ENCODE assay signal across 14 mouse cellular contexts in the genomic region with DNA sequence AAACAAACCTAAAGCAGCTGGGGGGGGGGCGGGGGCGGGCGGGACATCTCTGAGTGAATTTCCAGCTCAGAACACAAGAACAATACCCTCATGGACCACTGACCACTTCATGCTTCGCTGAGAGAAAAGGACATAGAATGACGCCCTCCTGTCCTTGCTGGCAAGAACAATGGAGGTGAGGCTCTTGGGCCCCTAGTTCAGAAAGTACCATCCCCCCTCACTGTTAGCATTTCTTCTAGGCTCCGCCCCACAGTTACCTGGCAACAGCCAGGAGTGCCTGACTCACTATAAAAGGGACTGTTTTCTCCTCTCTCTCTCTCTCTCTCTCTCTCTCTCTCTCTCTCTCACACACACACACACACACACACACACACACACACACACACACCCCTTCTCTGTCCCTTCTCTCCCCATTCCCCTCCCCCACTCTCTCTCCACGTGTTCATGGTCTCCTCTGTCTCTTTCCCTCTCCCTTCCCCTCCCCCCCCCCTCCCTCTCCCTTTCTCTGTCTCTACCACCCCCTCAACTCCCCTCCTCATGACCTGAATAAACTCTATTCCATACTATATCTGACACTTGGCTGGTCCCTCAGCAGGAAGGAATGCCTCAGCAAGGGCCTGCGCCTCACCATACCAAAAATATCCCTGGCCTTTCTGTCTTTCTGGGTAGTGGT. TPM values are rescaled to one million over a fixed set of nuclear protein-coding genes. Genes with fewer than 3 reads are reported as not detected.
DNase-seq lines count a peak whose midpoint lies in the region; ATAC-seq and TF ChIP-seq lines count a peak whose summit lies in the region.
"Had no signal": no experiment of that assay in that cellular context is flagged by ENCODE, and none has a peak within 500 bp of the region (broad histone marks: within the 10 kb centered on the region; RNA-seq: fewer than 3 reads in every experiment).

No protein-coding gene starts in this region.

- no peak overlapping the region for H3K27ac ChIP-seq in kidney, embryonic 14.5 days (ENCODE audit: low read depth, low read length)
- no peak overlapping the region for H3K27ac ChIP-seq in kidney, adult 2 months (ENCODE audit: insufficient read depth, low read depth, low read length)
- H3K27ac ChIP-seq in hindbrain, postnatal 0 days = no peak overlapping the region
- H3K27ac ChIP-seq in neural tube, embryonic 12.5 days = no peak overlapping the region
- H3K27ac ChIP-seq: heart, embryonic 10.5 days had no signal

- H3K36me3 ChIP-seq in kidney, embryonic 14.5 days (ENCODE audit: control insufficient read depth, insufficient read depth, low read length) = no peaks in the 10 kb centered on the region
- no peaks in the 10 kb centered on the region for H3K36me3 ChIP-seq in kidney, adult 2 months (ENCODE audit: control insufficient read depth, insufficient read depth, low read length)
- no peaks in the 10 kb centered on the region for H3K36me3 ChIP-seq in hindbrain, postnatal 0 days (ENCODE audit: insufficient read depth, low read length)
- H3K36me3 ChIP-seq in neural tube, embryonic 12.5 days = no peaks in the 10 kb centered on the region
- H3K36me3 ChIP-seq: stomach, embryonic 15.5 days had no signal

- peak; percentile 26; the same call in 1 of the 2 replicates for ATAC-seq in kidney, embryonic 14.5 days (ENCODE audit: low FRiP score, low TSS enrichment)
- ATAC-seq in hindbrain, postnatal 0 days = peak; percentile 53; the same call in 1 of the 2 replicates
- ATAC-seq in neural tube, embryonic 12.5 days (ENCODE audit: low FRiP score, low read depth) = peak; percentile 56
- no peak for ATAC-seq in inflammation-experienced regulatory T-cells, adult 6 months

- H3K27me3 ChIP-seq in kidney, embryonic 14.5 days (ENCODE audit: control insufficient read depth, insufficient read depth, low read length) = no peaks in the 10 kb centered on the region
- no peaks in the 10 kb centered on the region for H3K27me3 ChIP-seq in kidney, adult 2 months (replicated peaks; ENCODE audit: control insufficient read depth, insufficient read depth, low read length)
- H3K27me3 ChIP-seq in hindbrain, postnatal 0 days (ENCODE audit: insufficient read depth, low read length) = no peaks in the 10 kb centered on the region
- no peaks in the 10 kb centered on the region for H3K27me3 ChIP-seq in neural tube, embryonic 12.5 days (replicated peaks)
- H3K27me3 ChIP-seq: stomach, embryonic 15.5 days had no signal

- DNase-seq in kidney, adult 2 months = no peak
- DNase-seq in brain, embryonic 14.5 days (ENCODE audit: low read depth) = peak; percentile 30
- DNase-seq in hindbrain, postnatal 0 days (ENCODE audit: low spot score) = no peak
- no peak for DNase-seq in spleen, adult 18-20 months
- no peak for DNase-seq in adrenal gland, adult 18-20 months (ENCODE audit: low spot score in 2 of 2)
- DNase-seq: adrenal gland, adult 2 months; cerebellum, adult 9-10 months; kidney, postnatal 10 days had no signal

- no peak overlapping the region for H3K4me2 ChIP-seq in kidney, embryonic 14.5 days (replicated peaks; ENCODE audit: low read depth, low read length)
- no peak overlapping the region for H3K4me2 ChIP-seq in hindbrain, postnatal 0 days (ENCODE audit: low read depth, low read length)
- no peak overlapping the region; the same call in 1 of the 2 replicates for H3K4me2 ChIP-seq in neural tube, embryonic 12.5 days (replicated peaks)

- no peak for TF ChIP-seq CTCF in kidney, adult 2 months (conservative IDR thresholded peaks at IDR 0.05; ENCODE audit: insufficient read depth, insufficient read length, low read depth, low read length)
- TF ChIP-seq CTCF in brain, embryonic 14.5 days (IDR thresholded peaks at IDR 0.05; ENCODE audit: borderline replicate concordance, extremely low read depth, insufficient read depth, insufficient read length) = no peak
- no peak for TF ChIP-seq CTCF in hindbrain, postnatal 0 days (IDR thresholded peaks at IDR 0.05; ENCODE audit: low read depth)

- no peak for TF ChIP-seq POLR2A in kidney, adult 2 months (IDR thresholded peaks at IDR 0.05; ENCODE audit: low read depth, low read length)
- no peak for TF ChIP-seq POLR2A in brain, embryonic 14.5 days (IDR thresholded peaks at IDR 0.05; ENCODE audit: borderline replicate concordance, extremely low read depth, insufficient read depth, insufficient read length, poor library complexity, severe bottlenecking)

- H3K4me3 ChIP-seq in kidney, embryonic 14.5 days (ENCODE audit: low read length) = no peak overlapping the region
- no peak overlapping the region for H3K4me3 ChIP-seq in kidney, adult 2 months (ENCODE audit: insufficient read depth, low read depth, low read length)
- H3K4me3 ChIP-seq in hindbrain, postnatal 0 days (ENCODE audit: low read length) = no peak overlapping the region
- no peak overlapping the region for H3K4me3 ChIP-seq in neural tube, embryonic 12.5 days
- H3K4me3 ChIP-seq: heart, embryonic 10.5 days had no signal

- no peaks in the 10 kb centered on the region for H3K9me3 ChIP-seq in kidney, embryonic 14.5 days (ENCODE audit: control insufficient read depth, low read length)
- no peaks in the 10 kb centered on the region for H3K9me3 ChIP-seq in hindbrain, postnatal 0 days (ENCODE audit: low read length)
- H3K9me3 ChIP-seq in neural tube, embryonic 12.5 days = no peaks in the 10 kb centered on the region
- H3K9me3 ChIP-seq: heart, embryonic 10.5 days; stomach, embryonic 15.5 days had no signal

- H3K4me1 ChIP-seq in kidney, embryonic 14.5 days (ENCODE audit: control insufficient read depth, insufficient read depth, low read length) = peaks cover 4% of the 10 kb centered on the region; the same call in 1 of the 2 replicates
- H3K4me1 ChIP-seq in kidney, adult 2 months (ENCODE audit: control insufficient read depth, insufficient read depth, low read length) = no peaks in the 10 kb centered on the region
- H3K4me1 ChIP-seq in hindbrain, postnatal 0 days (ENCODE audit: insufficient read depth, low read length) = no peaks in the 10 kb centered on the region
- H3K4me1 ChIP-seq in neural tube, embryonic 12.5 days = peaks cover 10% of the 10 kb centered on the region

- WGBS in kidney, embryonic 14.5 days = 53% methylated on average over 8 of the region's 8 CpGs
- 53% methylated on average over 7 of the region's 8 CpGs for WGBS in kidney, adult 2 months
- WGBS in hindbrain, postnatal 0 days = 27% methylated on average over 8 of the region's 8 CpGs
- WGBS in neural tube, embryonic 12.5 days = 23% methylated on average over 8 of the region's 8 CpGs

- H3K9ac ChIP-seq in kidney, embryonic 14.5 days (ENCODE audit: low read depth, low read length) = no peak overlapping the region
- no peak overlapping the region for H3K9ac ChIP-seq in hindbrain, postnatal 0 days (replicated peaks; ENCODE audit: low read length)
- H3K9ac ChIP-seq in neural tube, embryonic 12.5 days = no peak overlapping the region
- H3K9ac ChIP-seq: stomach, embryonic 15.5 days had no signal

RNA-seq across cellular contexts. Expression of a gene that starts 4.6 kb away (rescaled TPM):
- polyA plus RNA-seq in kidney, embryonic 14.5 days (2014; fragmentation: Nextera tagmentation; extraction: Ambion mirVana) = not detected in 2 replicates
- polyA plus RNA-seq in kidney, adult 2 months (2012; rRNA removed) = not detected in 2 replicates
- polyA plus RNA-seq in brain, embryonic 14.5 days (2012; rRNA removed) = 0.34 and 0.41 TPM in 2 replicates
- total RNA-seq in hindbrain, postnatal 0 days (2014; rRNA removed) = 0.16 and 1.7 TPM in 2 replicates
- polyA plus RNA-seq in hindbrain, postnatal 0 days (2015; fragmentation: Nextera tagmentation; extraction: Ambion mirVana) = 0.15 and 0.26 TPM in 2 replicates
- polyA plus RNA-seq in neural tube, embryonic 12.5 days (2016; fragmentation: Nextera tagmentation; extraction: Ambion mirVana) = 0.41 and 0.56 TPM in 2 replicates
- total RNA-seq in adrenal gland, adult 18-20 months (2021) = not detected
- polyA plus RNA-seq in inflammation-experienced regulatory T-cells, adult 6 months (2017; shearing (Covaris generic)) = not detected
- total RNA-seq: adrenal gland, adult 2 months; left cerebral cortex, adult 8-10 months had no signal
- polyA plus RNA-seq: adrenal gland, adult 2 months had no signal
